Mouse (Mus musculus) heart, postnatal 0 days (tissue): ENCODE data around the gene Cyp4f40. TPM values are rescaled to one million over a fixed set of nuclear protein-coding genes. Genes with fewer than 3 reads are reported as not detected.
A peak's percentile ranks its signal among the peaks of the same experiment; 100 is the strongest.
"Not testable (repeated sequence)": the region's sequence is repeated elsewhere in the genome, so short reads cannot be mapped to it uniquely, and the experiment has no call there.

ENCODE experiments used
- ATAC-seq: fragments of 200-750 bp; cut with Nextera tagmentation; 2 replicates; pipeline ENCODE4 v1.8.0; 2017; ENCODE audit warnings: low read depth, moderate number of reproducible peaks, moderate library complexity; ENCODE audit not compliant: insufficient read depth
- DNase-seq: peaks from one replicate; pipeline ENCODE4 v3.0.0-alpha.2; 2016; ENCODE audit warnings: low spot score
- H3K27ac ChIP-seq: fragments of 300-500 bp; sonication (generic); 2 replicates; pipeline ENCODE4 v1.5.1; 2014; ENCODE audit warnings: low read depth, mild to moderate bottlenecking
- H3K27me3 ChIP-seq: fragments of 300-500 bp; sonication (generic); 2 replicates; pipeline ENCODE4 v1.6.1; 2014; ENCODE audit warnings: low read length, mixed read lengths; ENCODE audit not compliant: control insufficient read depth, insufficient read depth
- H3K36me3 ChIP-seq: fragments of 300-500 bp; sonication (generic); replicated peaks from 2 replicates; pipeline ENCODE4 v1.6.1; 2014; ENCODE audit warnings: low read length, mixed read lengths; ENCODE audit not compliant: control insufficient read depth, insufficient read depth
- H3K4me1 ChIP-seq: fragments of 300-500 bp; sonication (generic); 2 replicates; pipeline ENCODE4 v1.6.1; 2014; ENCODE audit warnings: antibody characterized with exemption; ENCODE audit not compliant: control insufficient read depth, insufficient read depth
- H3K4me2 ChIP-seq: fragments of 300-500 bp; sonication (generic); 2 replicates; pipeline ENCODE4 v1.6.1; 2014; ENCODE audit warnings: low read depth, mild to moderate bottlenecking, low read length, moderate library complexity
- H3K4me3 ChIP-seq: fragments of 300-500 bp; sonication (generic); 2 replicates; pipeline ENCODE4 v1.5.1; 2014; ENCODE audit warnings: low read depth, low read length
- H3K9ac ChIP-seq: fragments of 300-500 bp; sonication (generic); replicated peaks from 2 replicates; pipeline ENCODE4 v1.6.1; 2014; ENCODE audit warnings: low read depth, low read length, mixed read lengths
- H3K9me3 ChIP-seq: fragments of 300-500 bp; sonication (generic); replicated peaks from 2 replicates; pipeline ENCODE4 v1.6.1; 2016; ENCODE audit warnings: low read length; ENCODE audit not compliant: control insufficient read depth
- CTCF ChIP-seq: IDR thresholded peaks from 2 replicates; pipeline ENCODE4 v1.5.1; 2016; ENCODE audit warnings: antibody characterized with exemption, control low read depth, low read depth
- EP300 ChIP-seq: IDR thresholded peaks from 2 replicates; pipeline ENCODE4 v1.6.1; 2016; ENCODE audit warnings: antibody characterized with exemption, low read depth
- WGBS: fragments of 180-500 bp; shearing (Covaris S2); extraction: QIAGEN DNeasy Blood & Tissue Kit; methylation state at CpG from one replicate; pipeline ENCODE4 v1.1.7; 2014; 5-methylcytosine and 5-hydroxymethylcytosine counted together
- polyA plus RNA-seq: library from polyadenylated mRNA; unstranded; fragments of >200 nt; fragmentation: Nextera tagmentation; extraction: Ambion mirVana; gene quantifications from 2 replicates; pipeline ENCODE4 v1.2.1, GENCODE M21; 2015
- total RNA-seq: library from RNA; depleted of rRNA; stranded (reverse); fragments of >200 nt; gene quantifications from 2 replicates; pipeline ENCODE4 v1.2.3, GENCODE M21; 2014; ENCODE audit warnings: low replicate concordance

Cyp4f40 gene
- total and polyA plus RNA-seq, 2 experiments from 2014 or later: not detected

DNA sequence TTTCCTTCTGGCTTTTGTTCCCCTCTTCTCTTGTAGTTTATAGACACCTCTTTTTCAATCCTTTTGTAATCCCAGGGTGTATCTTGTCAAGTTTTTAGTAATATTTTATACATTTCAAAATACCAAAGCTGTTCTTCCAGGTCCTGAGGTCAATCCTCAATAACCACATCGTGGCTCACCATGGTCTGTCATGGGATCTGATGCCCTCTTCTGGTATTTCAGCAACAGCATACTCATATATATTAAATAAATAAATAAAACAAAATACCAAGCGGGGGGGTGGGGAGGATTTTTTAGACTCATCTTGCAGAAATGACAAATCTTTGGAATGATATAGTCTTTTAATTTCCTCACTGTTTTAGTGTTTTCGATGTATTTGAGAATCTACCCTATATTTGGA, 26.8 kb upstream of the Cyp4f40 start:
- Histone ChIP-seq H3K9me3 (no peaks in the 10 kb centered on the region), H3K4me3 (no peak overlapping the region), H3K4me1 (0 out of 2 replicates have a peak, but pooled peaks cover 3% of the 10 kb centered on the region), H3K4me2 (no peak overlapping the region), H3K9ac (no peak overlapping the region), H3K27ac (no peak overlapping the region), H3K27me3 (no peaks in the 10 kb centered on the region), H3K36me3 (no peaks in the 10 kb centered on the region)
- WGBS: 62% methylated on average over 3 of the region's 3 CpGs
- DNase-seq (no peak), ATAC-seq (no peak)
- no peak for TF ChIP-seq CTCF
- TF ChIP-seq EP300: no peak

DNA sequence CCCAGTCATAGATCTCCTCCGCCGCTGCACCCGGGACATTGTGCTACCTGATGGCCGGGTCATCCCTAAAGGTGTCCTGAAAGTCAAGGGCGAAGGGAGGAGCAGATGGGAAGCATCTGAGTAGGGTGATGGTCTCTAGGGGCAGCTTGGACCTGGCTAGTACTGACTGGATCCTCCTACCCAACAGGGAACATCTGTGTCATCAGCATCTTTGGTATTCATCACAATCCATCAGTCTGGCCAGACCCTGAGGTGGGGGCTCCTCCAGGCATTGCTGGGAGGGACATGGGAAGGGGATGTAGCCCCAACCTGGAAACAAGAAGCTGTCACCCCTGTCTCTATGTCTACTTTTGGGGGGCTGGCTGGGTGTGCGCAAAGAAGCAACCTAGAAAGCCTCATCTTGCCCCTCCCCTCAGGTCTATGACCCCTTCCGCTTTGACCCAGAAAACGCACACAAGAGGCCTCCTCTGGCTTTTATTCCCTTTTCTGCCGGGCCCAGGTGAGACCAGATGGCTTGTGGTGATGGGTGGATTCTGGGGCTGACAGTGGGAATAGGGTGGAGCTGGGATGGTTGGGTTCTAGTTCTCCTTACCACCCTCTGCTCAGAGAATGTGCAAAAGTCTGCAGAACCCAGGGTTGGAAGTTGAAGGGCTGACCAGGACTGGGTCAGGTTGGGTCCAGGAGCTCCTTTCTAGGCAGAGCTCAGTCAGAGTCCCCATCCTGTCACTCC, 24.3 kb upstream of the Cyp4f40 start:
- not testable (repeated sequence) for H3K27me3 ChIP-seq, H3K36me3 ChIP-seq, DNase-seq, H3K4me1 ChIP-seq, ATAC-seq, H3K9ac ChIP-seq, H3K9me3 ChIP-seq, H3K27ac ChIP-seq
- H3K4me3 ChIP-seq: peak overlapping the region; percentile 31
- WGBS: 87% methylated on average over 8 of the region's 9 CpGs
- peak overlapping the region; percentile 59 for H3K4me2 ChIP-seq

DNA sequence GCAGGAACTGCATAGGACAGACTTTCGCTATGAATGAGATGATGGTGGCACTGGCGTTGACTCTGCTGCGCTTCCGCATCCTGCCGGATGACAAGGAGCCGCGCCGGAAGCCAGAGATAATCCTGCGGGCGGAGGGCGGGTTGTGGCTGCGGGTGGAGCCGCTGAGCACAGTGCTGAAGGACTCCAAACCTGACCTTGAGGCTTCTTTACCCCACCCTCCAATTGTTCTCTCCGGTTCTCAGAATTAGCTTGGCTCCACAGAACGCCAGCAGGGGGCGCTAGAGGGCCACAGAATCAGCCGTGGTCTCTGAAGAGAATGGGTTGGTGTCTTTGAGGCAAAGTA, 23.8 kb upstream of the Cyp4f40 start:
- Histone ChIP-seq H3K27me3 (no peaks in the 10 kb centered on the region), H3K4me2 (peak overlapping the region; percentile 59), H3K9ac (no peak overlapping the region), H3K4me1 (0 out of 2 replicates have a peak, but pooled peaks cover 3% of the 10 kb centered on the region), H3K4me3 (peak overlapping the region; percentile 31), H3K36me3 (no peaks in the 10 kb centered on the region), H3K27ac (no peak overlapping the region), H3K9me3 (no peaks in the 10 kb centered on the region)
- ATAC-seq (peak; percentile 86), DNase-seq (peak; percentile 73)
- WGBS: under 1% methylated on average over 17 of the region's 17 CpGs
- TF ChIP-seq CTCF (peak; percentile 94), EP300 (no peak)

GRCm38 (mm10) chr17:32636341-32636740, 22.4 kb upstream of the Cyp4f40 start:
- no peak overlapping the region for H3K4me2 ChIP-seq
- DNase-seq: no peak
- no peak for ATAC-seq
- H3K27me3 ChIP-seq: no peaks in the 10 kb centered on the region
- 53% methylated on average over 3 of the region's 3 CpGs for WGBS
- H3K4me1 ChIP-seq: 0 out of 2 replicates have a peak, but pooled peaks cover 3% of the 10 kb centered on the region
- no peaks in the 10 kb centered on the region for H3K36me3 ChIP-seq
- no peak overlapping the region for H3K9ac ChIP-seq
- TF ChIP-seq CTCF (no peak), EP300 (no peak)
- H3K9me3 ChIP-seq: no peaks in the 10 kb centered on the region
- no peak overlapping the region for H3K4me3 ChIP-seq
- no peak overlapping the region for H3K27ac ChIP-seq

GRCm38 (mm10) chr17:32637151-32637550, 21.5 kb upstream of the Cyp4f40 start:
- Histone ChIP-seq H3K36me3 (no peaks in the 10 kb centered on the region), H3K4me2 (no peak overlapping the region), H3K9ac (no peak overlapping the region), H3K27ac (no peak overlapping the region), H3K4me1 (0 out of 2 replicates have a peak, but pooled peaks cover 3% of the 10 kb centered on the region), H3K9me3 (no peaks in the 10 kb centered on the region), H3K4me3 (no peak overlapping the region), H3K27me3 (no peaks in the 10 kb centered on the region)
- TF ChIP-seq CTCF (no peak), EP300 (no peak)
- 66% methylated on average over 2 of the region's 2 CpGs for WGBS
- DNase-seq (no peak), ATAC-seq (no peak)

DNA sequence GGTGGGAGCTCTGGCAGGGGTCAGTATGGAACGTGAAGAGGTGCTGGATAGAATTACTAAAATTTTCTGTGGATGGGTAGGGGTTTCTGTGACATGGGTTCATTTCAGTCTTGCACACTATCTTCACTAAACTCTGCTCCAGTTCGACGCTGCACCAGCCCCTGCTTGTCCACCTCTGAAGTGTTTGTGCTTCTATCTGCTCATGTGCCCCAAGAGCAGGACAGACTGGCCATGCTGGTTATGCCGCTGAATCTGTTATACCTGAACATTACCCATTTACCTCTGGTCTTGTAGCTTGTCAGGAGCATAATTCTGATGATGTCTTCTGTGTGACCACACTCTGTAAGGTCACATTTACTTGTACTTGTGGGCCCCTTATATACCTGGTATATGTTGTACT, 12.1 kb upstream of the Cyp4f40 start:
- TF ChIP-seq EP300: no peak
- no peak for TF ChIP-seq CTCF
- WGBS: 78% methylated on average over 4 of the region's 4 CpGs
- no peak for ATAC-seq

More for the DNA sequence above, 12.1 kb upstream of the Cyp4f40 start:
- H3K4me3 ChIP-seq: no peak overlapping the region
- H3K4me2 ChIP-seq: no peak overlapping the region
- no peaks in the 10 kb centered on the region for H3K27me3 ChIP-seq
- DNase-seq: no peak
- no peaks in the 10 kb centered on the region for H3K36me3 ChIP-seq
- H3K4me1 ChIP-seq: no peaks in the 10 kb centered on the region
- H3K9me3 ChIP-seq: no peaks in the 10 kb centered on the region
- H3K27ac ChIP-seq: no peak overlapping the region
- H3K9ac ChIP-seq: no peak overlapping the region
